Mouse (Mus musculus): ENCODE data around the gene Camta1. TPM values are rescaled to one million over a fixed set of nuclear protein-coding genes. Genes with fewer than 3 reads are reported as not detected.

Gene Camta1
- polyA plus RNA-seq, 1 experiment = 13.4 TPM

DNA sequence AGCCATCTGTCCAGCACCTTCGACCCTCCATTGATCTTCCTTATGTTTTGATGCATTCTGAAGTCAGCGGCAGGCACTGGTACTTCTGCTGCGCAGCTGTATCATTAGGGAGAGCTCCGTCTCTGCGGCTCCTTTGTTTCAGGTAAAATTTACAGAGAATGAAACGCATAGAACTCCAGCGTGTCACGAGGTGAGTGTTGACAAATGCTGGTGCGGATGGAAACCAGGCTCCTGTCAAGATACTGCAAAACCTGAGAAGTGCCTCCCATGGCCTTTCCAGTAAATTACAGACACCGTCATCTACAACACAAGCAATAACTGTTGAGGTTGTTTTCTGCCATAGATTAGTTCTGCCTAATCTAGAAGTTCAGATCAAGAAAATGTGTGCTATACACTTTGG, 328.2 kb downstream of the Camta1 start:
- no peak overlapping the region for H3K4me3 ChIP-seq (replicated peaks)
- no peaks in the 10 kb centered on the region for H3K4me1 ChIP-seq
- peaks cover 35% of the 10 kb centered on the region for H3K9me3 ChIP-seq
- H3K36me3 ChIP-seq (replicated peaks; ENCODE audit: low read length) = no peaks in the 10 kb centered on the region
- no peak for TF ChIP-seq FLI1 (IDR thresholded peaks at IDR 0.05; ENCODE audit: low read length)
- no peak for TF ChIP-seq GATA1 (IDR thresholded peaks at IDR 0.05; ENCODE audit: borderline replicate concordance, low read length)
- H3K27me3 ChIP-seq (replicated peaks) = no peaks in the 10 kb centered on the region

DNA sequence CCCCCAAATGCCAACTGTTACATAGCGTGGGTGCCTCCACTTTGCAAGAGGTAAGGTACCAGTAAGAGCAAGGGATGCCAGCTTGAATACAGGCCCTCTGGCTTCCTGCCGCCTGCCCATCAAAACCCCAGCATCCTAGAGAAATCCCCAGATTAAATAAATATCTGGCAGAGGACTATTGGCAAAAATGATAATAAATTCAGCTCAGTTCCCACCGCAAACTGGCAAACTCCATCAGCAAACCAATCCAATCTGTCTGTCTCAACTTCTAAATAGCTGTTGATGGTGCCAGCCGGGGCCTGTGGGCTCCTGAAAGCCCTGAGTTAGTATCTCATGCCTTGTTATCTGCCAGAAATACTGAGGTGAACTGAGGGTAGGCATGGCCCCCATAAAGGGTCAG, 333.2 kb downstream of the Camta1 start:
- peaks cover 53% of the 10 kb centered on the region for H3K9me3 ChIP-seq
- no peak overlapping the region for H3K4me3 ChIP-seq (replicated peaks)

DNA sequence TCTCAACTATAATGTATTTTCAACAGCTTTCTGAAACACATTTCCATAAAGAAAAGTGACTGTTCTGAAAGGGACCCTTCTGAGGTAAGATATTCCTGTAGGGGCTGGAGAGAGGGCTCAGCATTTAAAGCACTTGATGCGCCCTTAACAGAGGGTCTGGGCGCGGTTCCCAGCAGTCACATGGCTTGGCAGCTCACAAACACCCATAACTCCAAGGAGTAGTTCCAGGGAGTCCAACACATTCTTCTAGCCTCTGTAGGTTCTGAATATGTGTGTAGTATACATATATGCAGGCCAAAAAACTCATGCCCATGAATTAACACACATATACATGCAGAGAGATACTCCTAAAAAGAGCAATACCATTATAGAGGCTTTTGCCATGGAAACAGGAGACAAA, 333.9 kb downstream of the Camta1 start:
- TF ChIP-seq FLI1 (IDR thresholded peaks at IDR 0.05; ENCODE audit: low read length) (no peak), GATA1 (IDR thresholded peaks at IDR 0.05; ENCODE audit: borderline replicate concordance, low read length) (no peak)
- no peaks in the 10 kb centered on the region for H3K4me1 ChIP-seq
- peaks cover 57% of the 10 kb centered on the region for H3K9me3 ChIP-seq
- H3K27me3 ChIP-seq (replicated peaks) = no peaks in the 10 kb centered on the region
- H3K36me3 ChIP-seq (replicated peaks; ENCODE audit: low read length) = no peaks in the 10 kb centered on the region
- no peak overlapping the region for H3K4me3 ChIP-seq (replicated peaks)

More for the DNA sequence above, 333.2 kb downstream of the Camta1 start:
- Histone ChIP-seq H3K4me1 (no peaks in the 10 kb centered on the region), H3K27me3 (replicated peaks) (no peaks in the 10 kb centered on the region), H3K36me3 (replicated peaks; ENCODE audit: low read length) (no peaks in the 10 kb centered on the region)
- no peak for TF ChIP-seq FLI1 (IDR thresholded peaks at IDR 0.05; ENCODE audit: low read length)
- TF ChIP-seq GATA1 (IDR thresholded peaks at IDR 0.05; ENCODE audit: borderline replicate concordance, low read length) = no peak

DNA sequence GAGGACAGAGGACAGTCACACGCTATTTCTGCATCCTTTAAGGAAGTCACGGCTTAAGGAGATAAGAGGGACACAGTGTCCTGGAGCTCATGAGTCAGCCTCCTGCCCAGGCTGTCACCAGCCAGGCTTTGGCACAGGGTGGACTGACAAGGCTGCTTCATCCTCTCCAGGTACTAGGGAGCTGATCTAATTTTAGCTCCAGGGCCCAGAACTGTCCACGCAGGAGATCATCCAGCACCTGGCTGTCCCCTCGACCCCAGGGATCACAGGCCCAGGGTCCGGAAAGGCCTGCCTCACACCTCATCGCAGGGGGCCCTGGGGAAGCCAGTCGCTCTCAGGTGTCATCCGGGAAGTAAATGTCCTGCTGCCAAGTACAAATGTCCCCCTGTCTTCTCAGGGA, 341.6 kb downstream of the Camta1 start:
- peaks cover 22% of the 10 kb centered on the region for H3K9me3 ChIP-seq
- TF ChIP-seq FLI1 (IDR thresholded peaks at IDR 0.05; ENCODE audit: low read length) = no peak
- TF ChIP-seq GATA1 (IDR thresholded peaks at IDR 0.05; ENCODE audit: borderline replicate concordance, low read length) = no peak
- no peaks in the 10 kb centered on the region for H3K36me3 ChIP-seq (replicated peaks; ENCODE audit: low read length)
- peak overlapping the region; percentile 75 for H3K4me3 ChIP-seq (replicated peaks)
- peaks cover 16% of the 10 kb centered on the region for H3K4me1 ChIP-seq
- H3K27me3 ChIP-seq (replicated peaks) = no peaks in the 10 kb centered on the region

DNA sequence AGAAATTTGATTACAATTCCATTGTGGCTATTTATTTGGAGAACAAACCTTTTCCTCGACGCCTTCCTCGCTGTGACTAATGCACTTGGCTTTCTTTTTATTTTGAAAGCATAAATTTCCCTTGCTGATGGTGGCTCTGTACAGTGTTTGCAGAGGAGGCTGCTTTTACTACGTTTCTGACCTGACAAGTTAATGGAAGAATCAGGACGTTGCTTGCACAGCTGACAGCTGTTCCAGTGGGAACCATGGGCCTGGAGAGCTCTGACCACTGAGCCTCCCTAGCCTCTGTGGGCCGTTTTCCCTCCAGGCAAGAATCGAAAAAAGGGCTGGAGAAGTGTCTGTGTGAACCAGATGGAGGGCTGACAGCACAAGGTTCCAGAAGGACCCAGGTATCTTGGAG, 342.7 kb downstream of the Camta1 start:
- Histone ChIP-seq H3K36me3 (replicated peaks; ENCODE audit: low read length) (no peaks in the 10 kb centered on the region), H3K4me3 (replicated peaks) (no peak overlapping the region), H3K27me3 (replicated peaks) (no peaks in the 10 kb centered on the region), H3K4me1 (peaks cover 16% of the 10 kb centered on the region), H3K9me3 (peaks cover 29% of the 10 kb centered on the region)
- TF ChIP-seq GATA1 (IDR thresholded peaks at IDR 0.05; ENCODE audit: borderline replicate concordance, low read length) (no peak), FLI1 (IDR thresholded peaks at IDR 0.05; ENCODE audit: low read length) (no peak)

DNA sequence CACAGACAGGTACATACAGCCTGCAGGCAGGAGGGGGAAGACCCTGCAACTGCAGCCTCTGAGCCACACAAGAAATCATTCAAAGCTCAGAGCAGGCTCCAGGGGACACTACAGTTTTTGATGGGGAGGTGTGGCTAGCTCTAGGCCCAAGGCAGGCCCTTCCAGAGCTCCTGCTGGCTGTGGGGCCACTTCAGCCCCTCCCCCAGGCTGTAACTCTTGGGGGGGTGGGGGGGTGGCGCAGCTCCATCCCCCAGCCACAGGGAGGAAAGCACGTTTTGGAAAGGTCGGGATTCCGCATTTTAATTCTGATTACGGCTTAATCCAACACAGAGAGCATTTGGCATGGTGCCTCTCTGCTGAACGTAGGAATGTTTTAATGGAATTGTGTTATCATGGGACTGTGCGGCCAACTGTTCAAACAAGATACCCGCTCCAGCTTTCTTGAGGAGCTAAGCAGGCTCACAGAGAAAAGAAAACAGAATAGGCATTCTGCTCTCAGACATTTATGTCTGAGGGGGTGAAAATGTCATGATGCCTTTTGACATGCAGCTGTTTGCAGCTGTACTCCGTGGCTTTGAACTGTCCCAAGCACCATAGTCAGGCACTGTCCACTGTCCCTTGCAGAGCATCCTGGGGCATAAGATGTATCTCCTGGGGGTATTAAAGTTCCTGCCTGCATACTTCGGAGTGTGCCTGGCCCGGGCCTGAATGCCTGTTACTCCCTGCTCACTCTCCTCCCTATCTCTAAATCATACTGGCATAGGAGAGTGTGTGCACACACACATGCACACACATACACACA, 344.5 kb downstream of the Camta1 start:
- peaks cover 16% of the 10 kb centered on the region for H3K4me1 ChIP-seq
- no peaks in the 10 kb centered on the region for H3K27me3 ChIP-seq (replicated peaks)
- H3K4me3 ChIP-seq (replicated peaks) = no peak overlapping the region
- H3K9me3 ChIP-seq = peaks cover 25% of the 10 kb centered on the region
- H3K36me3 ChIP-seq (replicated peaks; ENCODE audit: low read length) = no peaks in the 10 kb centered on the region
- TF ChIP-seq GATA1 (IDR thresholded peaks at IDR 0.05; ENCODE audit: borderline replicate concordance, low read length) (no peak), FLI1 (IDR thresholded peaks at IDR 0.05; ENCODE audit: low read length) (no peak)

DNA sequence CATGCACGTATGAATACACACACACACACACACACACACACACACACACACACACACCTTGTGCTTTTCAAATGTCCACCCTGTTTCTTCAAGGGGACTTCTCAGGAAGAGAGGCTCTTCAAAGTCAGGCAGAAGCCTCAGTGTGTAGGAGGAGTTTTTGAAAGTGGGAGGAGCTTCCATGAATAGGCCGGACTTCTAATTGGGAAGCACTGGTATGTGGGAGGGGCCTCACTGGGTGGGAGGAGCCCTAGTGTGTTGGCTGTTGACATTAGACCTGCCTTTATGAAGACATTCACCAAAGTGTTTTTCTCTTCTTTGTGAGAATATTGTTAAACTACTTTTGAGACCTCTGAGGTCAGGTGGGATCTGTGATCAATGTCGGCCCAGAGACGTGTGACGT, 346.4 kb downstream of the Camta1 start:
- H3K4me1 ChIP-seq = peaks cover 9% of the 10 kb centered on the region
- H3K27me3 ChIP-seq (replicated peaks) = no peaks in the 10 kb centered on the region
- TF ChIP-seq GATA1 (IDR thresholded peaks at IDR 0.05; ENCODE audit: borderline replicate concordance, low read length) (no peak), FLI1 (IDR thresholded peaks at IDR 0.05; ENCODE audit: low read length) (no peak)
- H3K36me3 ChIP-seq (replicated peaks; ENCODE audit: low read length) = no peaks in the 10 kb centered on the region
- no peak overlapping the region for H3K4me3 ChIP-seq (replicated peaks)
- peaks cover 31% of the 10 kb centered on the region for H3K9me3 ChIP-seq

DNA sequence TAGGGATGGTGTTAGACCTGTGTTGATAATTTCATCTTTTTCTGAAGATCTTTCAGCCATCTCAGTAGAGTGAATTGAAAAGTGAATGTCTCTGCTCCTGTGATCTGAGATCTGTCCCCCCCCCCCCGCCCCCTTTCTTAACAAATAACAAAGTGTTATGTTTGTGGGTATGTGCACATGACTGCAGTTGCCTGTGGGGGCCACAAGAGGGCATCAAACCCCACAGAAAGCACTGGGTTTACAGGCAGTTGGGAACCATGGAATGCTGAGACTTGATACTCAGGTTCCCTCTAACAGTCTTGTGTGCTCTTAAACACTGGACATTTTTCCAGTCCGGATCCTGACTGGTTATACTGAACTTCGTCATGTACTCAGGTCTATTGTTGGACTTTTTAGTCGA, 350.6 kb downstream of the Camta1 start:
- Histone ChIP-seq H3K36me3 (replicated peaks; ENCODE audit: low read length) (no peaks in the 10 kb centered on the region), H3K27me3 (replicated peaks) (no peaks in the 10 kb centered on the region), H3K4me1 (no peaks in the 10 kb centered on the region), H3K4me3 (replicated peaks) (no peak overlapping the region), H3K9me3 (peaks cover 49% of the 10 kb centered on the region)
- TF ChIP-seq GATA1 (IDR thresholded peaks at IDR 0.05; ENCODE audit: borderline replicate concordance, low read length) = no peak
- no peak for TF ChIP-seq FLI1 (IDR thresholded peaks at IDR 0.05; ENCODE audit: low read length)

DNA sequence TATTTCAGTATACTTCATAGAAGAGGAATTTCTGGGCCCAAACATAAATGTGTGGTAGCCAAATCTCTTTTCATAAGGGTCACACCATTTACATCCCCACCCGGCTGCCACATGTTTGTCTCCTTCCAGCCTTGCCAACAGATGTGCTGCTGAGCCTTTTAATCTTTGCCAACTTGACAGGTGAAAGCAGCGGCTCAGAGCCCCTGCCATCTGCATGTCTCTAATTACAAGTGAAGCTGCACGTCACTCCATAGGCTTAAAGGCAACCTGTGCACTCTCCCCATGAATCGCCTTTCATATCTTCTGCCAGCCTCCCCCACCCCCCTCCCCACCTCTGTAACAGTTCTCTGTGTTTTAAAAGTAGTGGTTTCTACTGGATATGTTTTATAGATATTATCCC, 351.3 kb downstream of the Camta1 start:
- no peaks in the 10 kb centered on the region for H3K4me1 ChIP-seq
- H3K9me3 ChIP-seq = peaks cover 49% of the 10 kb centered on the region
- H3K36me3 ChIP-seq (replicated peaks; ENCODE audit: low read length) = no peaks in the 10 kb centered on the region
- no peak overlapping the region for H3K4me3 ChIP-seq (replicated peaks)
- TF ChIP-seq FLI1 (IDR thresholded peaks at IDR 0.05; ENCODE audit: low read length) (no peak), GATA1 (IDR thresholded peaks at IDR 0.05; ENCODE audit: borderline replicate concordance, low read length) (no peak)
- no peaks in the 10 kb centered on the region for H3K27me3 ChIP-seq (replicated peaks)

DNA sequence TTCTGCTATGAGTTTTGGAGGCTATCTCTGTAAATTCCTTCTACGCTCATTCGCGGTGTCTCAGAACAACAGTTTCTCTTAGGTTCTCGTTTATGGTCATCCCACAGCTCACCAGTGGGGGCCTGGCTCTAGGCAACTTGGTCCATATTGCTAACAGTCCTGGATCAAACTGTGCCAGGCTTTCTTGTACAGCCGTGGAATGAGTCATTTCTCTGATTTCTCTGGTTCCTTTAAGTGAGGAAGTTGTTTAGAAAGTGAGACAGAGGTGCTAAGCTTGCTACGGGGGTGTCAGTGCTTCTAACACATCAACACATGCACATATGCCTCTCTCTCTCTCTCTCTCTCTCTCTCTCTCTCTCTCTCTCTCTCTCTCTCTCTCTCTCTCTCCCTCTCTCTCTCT, 355.0 kb downstream of the Camta1 start:
- Histone ChIP-seq H3K36me3 (replicated peaks; ENCODE audit: low read length) (no peaks in the 10 kb centered on the region), H3K9me3 (peaks cover 66% of the 10 kb centered on the region), H3K27me3 (replicated peaks) (no peaks in the 10 kb centered on the region), H3K4me3 (replicated peaks) (no peak overlapping the region), H3K4me1 (no peaks in the 10 kb centered on the region)
- TF ChIP-seq FLI1 (IDR thresholded peaks at IDR 0.05; ENCODE audit: low read length) = no peak
- TF ChIP-seq GATA1 (IDR thresholded peaks at IDR 0.05; ENCODE audit: borderline replicate concordance, low read length) = no peak
